Mouse (Mus musculus): ENCODE data around the gene Mark3. TPM values are rescaled to one million over a fixed set of nuclear protein-coding genes. Genes with fewer than 3 reads are reported as not detected.
"Not testable (repeated sequence)": the region's sequence is repeated elsewhere in the genome, so short reads cannot be mapped to it uniquely, and the experiment has no call there.

The Mark3 gene
- polyA plus RNA-seq, 1 experiment from 2014 or later = 9.2 TPM

DNA sequence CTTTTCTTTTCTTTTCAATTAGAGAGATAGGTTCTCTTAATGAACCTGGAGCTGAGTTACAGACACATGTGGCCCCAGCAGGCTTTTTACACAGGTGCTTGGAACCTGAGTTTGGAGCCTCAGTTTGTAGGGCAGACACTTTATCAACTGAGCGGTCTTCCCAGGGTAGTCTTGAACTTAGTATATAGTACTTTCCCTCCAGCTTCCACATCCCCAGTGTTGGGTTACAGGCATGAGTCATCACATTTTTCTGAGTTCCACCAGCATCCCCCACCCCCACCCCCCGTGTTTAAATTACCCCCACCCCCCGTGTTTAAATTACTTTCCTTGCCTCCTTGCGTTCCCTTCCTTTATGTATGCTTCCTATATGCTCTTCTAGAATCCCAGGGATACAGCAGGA, 19.0 kb upstream of the Mark3 start:
- H3K27ac ChIP-seq (ENCODE audit: low read length) = no peak overlapping the region
- H3K4me2 ChIP-seq (ENCODE audit: low read depth, low read length) = no peak overlapping the region
- no peaks in the 10 kb centered on the region for H3K9me3 ChIP-seq (replicated peaks; ENCODE audit: control insufficient read depth, low read length)
- H3K36me3 ChIP-seq (ENCODE audit: control insufficient read depth, insufficient read depth) = no peaks in the 10 kb centered on the region
- no peak overlapping the region for H3K4me3 ChIP-seq (ENCODE audit: low read depth, low read length)
- WGBS (ENCODE audit: insufficient replicate concordance) = 54% methylated on average over 4 of the region's 4 CpGs
- H3K9ac ChIP-seq (ENCODE audit: low read depth, low read length) = no peak overlapping the region
- peaks cover 36% of the 10 kb centered on the region for H3K4me1 ChIP-seq (ENCODE audit: control insufficient read depth, low read depth, low read length)
- no peak for ATAC-seq (ENCODE audit: low read depth)
- H3K27me3 ChIP-seq (ENCODE audit: control insufficient read depth, insufficient read depth, low read depth, low read length) = no peaks in the 10 kb centered on the region

GRCm38 (mm10) chr12:111555893-111556292, 18.4 kb upstream of the Mark3 start:
- H3K4me3 ChIP-seq (ENCODE audit: low read depth, low read length); H3K36me3 ChIP-seq (ENCODE audit: control insufficient read depth, insufficient read depth); H3K9me3 ChIP-seq (replicated peaks; ENCODE audit: control insufficient read depth, low read length); ATAC-seq (ENCODE audit: low read depth); H3K27me3 ChIP-seq (ENCODE audit: control insufficient read depth, insufficient read depth, low read depth, low read length); H3K9ac ChIP-seq (ENCODE audit: low read depth, low read length); H3K4me2 ChIP-seq (ENCODE audit: low read depth, low read length); H3K27ac ChIP-seq (ENCODE audit: low read length): not testable (repeated sequence)
- peaks cover 36% of the 10 kb centered on the region for H3K4me1 ChIP-seq (ENCODE audit: control insufficient read depth, low read depth, low read length)
- WGBS (ENCODE audit: insufficient replicate concordance) = 71% methylated on average over 5 of the region's 5 CpGs

- Histone ChIP-seq H3K27ac (ENCODE audit: low read length) (peak overlapping the region; percentile 41; the same call in 1 of the 2 replicates), H3K4me2 (ENCODE audit: low read depth, low read length) (no peak overlapping the region), H3K27me3 (ENCODE audit: control insufficient read depth, insufficient read depth, low read depth, low read length) (no peaks in the 10 kb centered on the region), H3K36me3 (ENCODE audit: control insufficient read depth, insufficient read depth) (no peaks in the 10 kb centered on the region), H3K4me1 (ENCODE audit: control insufficient read depth, low read depth, low read length) (peaks cover 36% of the 10 kb centered on the region), H3K9me3 (replicated peaks; ENCODE audit: control insufficient read depth, low read length) (no peaks in the 10 kb centered on the region), H3K4me3 (ENCODE audit: low read depth, low read length) (no peak overlapping the region), H3K9ac (ENCODE audit: low read depth, low read length) (no peak overlapping the region)
- no peak for ATAC-seq (ENCODE audit: low read depth)
- WGBS (ENCODE audit: insufficient replicate concordance) = 37% methylated on average over 6 of the region's 6 CpGs
Observed at GRCm38 (mm10) chr12:111557538-111557937, 16.8 kb upstream of the Mark3 start.

DNA sequence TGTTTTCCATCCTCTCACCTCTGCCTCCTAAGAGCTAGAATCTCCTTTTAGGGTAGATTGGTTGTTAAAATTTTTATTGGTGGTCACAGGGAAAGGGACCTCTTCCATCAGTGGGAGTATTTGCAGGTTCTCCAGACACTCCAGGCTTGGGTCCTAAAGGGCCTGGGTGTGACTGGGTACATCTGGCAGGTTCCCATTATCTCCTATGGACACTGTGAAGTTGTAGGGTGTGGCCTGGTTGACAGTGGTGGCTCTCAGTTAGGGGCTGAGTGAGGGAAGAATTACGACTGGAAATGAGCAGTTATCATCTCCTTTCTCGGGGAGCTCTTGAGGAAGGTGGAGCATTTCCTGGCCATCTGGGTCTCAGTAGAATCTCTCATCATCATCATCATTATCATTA, 15.7 kb upstream of the Mark3 start:
- H3K4me3 ChIP-seq (ENCODE audit: low read depth, low read length) = peak overlapping the region; percentile 20; the same call in 1 of the 2 replicates
- peaks cover 36% of the 10 kb centered on the region for H3K4me1 ChIP-seq (ENCODE audit: control insufficient read depth, low read depth, low read length)
- peak overlapping the region; percentile 92 for H3K27ac ChIP-seq (ENCODE audit: low read length)
- peak overlapping the region; percentile 47 for H3K9ac ChIP-seq (ENCODE audit: low read depth, low read length)
- no peaks in the 10 kb centered on the region for H3K9me3 ChIP-seq (replicated peaks; ENCODE audit: control insufficient read depth, low read length)
- peak; percentile 100 for ATAC-seq (ENCODE audit: low read depth)
- WGBS (ENCODE audit: insufficient replicate concordance) = 27% methylated on average over 2 of the region's 2 CpGs
- no peaks in the 10 kb centered on the region for H3K36me3 ChIP-seq (ENCODE audit: control insufficient read depth, insufficient read depth)
- peak overlapping the region; percentile 54 for H3K4me2 ChIP-seq (ENCODE audit: low read depth, low read length)
- H3K27me3 ChIP-seq (ENCODE audit: control insufficient read depth, insufficient read depth, low read depth, low read length) = no peaks in the 10 kb centered on the region

- Histone ChIP-seq H3K4me2 (ENCODE audit: low read depth, low read length) (peak overlapping the region; percentile 54), H3K4me1 (ENCODE audit: control insufficient read depth, low read depth, low read length) (peaks cover 36% of the 10 kb centered on the region), H3K27ac (ENCODE audit: low read length) (peak overlapping the region; percentile 51), H3K9me3 (replicated peaks; ENCODE audit: control insufficient read depth, low read length) (no peaks in the 10 kb centered on the region), H3K36me3 (ENCODE audit: control insufficient read depth, insufficient read depth) (no peaks in the 10 kb centered on the region), H3K27me3 (ENCODE audit: control insufficient read depth, insufficient read depth, low read depth, low read length) (no peaks in the 10 kb centered on the region), H3K4me3 (ENCODE audit: low read depth, low read length) (peak overlapping the region; percentile 36), H3K9ac (ENCODE audit: low read depth, low read length) (peak overlapping the region; percentile 40)
- no peak for ATAC-seq (ENCODE audit: low read depth)
- WGBS (ENCODE audit: insufficient replicate concordance) = 20% methylated on average over 18 of the region's 18 CpGs
Observed at GRCm38 (mm10) chr12:111559647-111560258, 14.6 kb upstream of the Mark3 start.

DNA sequence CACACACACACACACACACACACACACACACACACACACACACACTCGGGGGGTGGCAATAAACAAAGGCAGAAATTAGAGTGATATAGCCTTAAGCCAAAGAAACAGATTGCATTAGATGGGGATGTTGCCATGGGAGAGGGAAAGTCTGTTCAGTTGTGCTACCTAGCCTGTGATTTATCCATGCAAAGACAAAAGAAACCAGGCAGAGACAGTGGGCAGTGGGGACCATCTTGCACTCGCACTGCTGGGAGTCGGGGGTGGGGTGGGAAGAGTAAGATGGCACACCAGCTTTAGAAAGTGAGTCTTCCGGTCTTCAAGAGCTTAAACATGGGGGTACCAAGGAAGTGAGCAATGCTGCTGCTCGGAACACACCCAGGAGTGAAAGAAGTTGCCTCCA, 14.0 kb upstream of the Mark3 start:
- ATAC-seq (ENCODE audit: low read depth) = no peak
- Histone ChIP-seq H3K9ac (ENCODE audit: low read depth, low read length) (no peak overlapping the region), H3K4me1 (ENCODE audit: control insufficient read depth, low read depth, low read length) (peaks cover 36% of the 10 kb centered on the region), H3K27me3 (ENCODE audit: control insufficient read depth, insufficient read depth, low read depth, low read length) (no peaks in the 10 kb centered on the region), H3K27ac (ENCODE audit: low read length) (no peak overlapping the region), H3K36me3 (ENCODE audit: control insufficient read depth, insufficient read depth) (no peaks in the 10 kb centered on the region), H3K9me3 (replicated peaks; ENCODE audit: control insufficient read depth, low read length) (no peaks in the 10 kb centered on the region), H3K4me3 (ENCODE audit: low read depth, low read length) (no peak overlapping the region), H3K4me2 (ENCODE audit: low read depth, low read length) (no peak overlapping the region)
- WGBS (ENCODE audit: insufficient replicate concordance) = 67% methylated on average over 5 of the region's 5 CpGs

GRCm38 (mm10) chr12:111562276-111562814, 12.0 kb upstream of the Mark3 start:
- 63% methylated on average over 4 of the region's 4 CpGs for WGBS (ENCODE audit: insufficient replicate concordance)

GRCm38 (mm10) chr12:111563076-111563629, 11.2 kb upstream of the Mark3 start:
- 41% methylated on average over 5 of the region's 5 CpGs for WGBS (ENCODE audit: insufficient replicate concordance)
- Histone ChIP-seq H3K9me3 (replicated peaks; ENCODE audit: control insufficient read depth, low read length) (no peaks in the 10 kb centered on the region), H3K36me3 (ENCODE audit: control insufficient read depth, insufficient read depth) (no peaks in the 10 kb centered on the region), H3K27me3 (ENCODE audit: control insufficient read depth, insufficient read depth, low read depth, low read length) (no peaks in the 10 kb centered on the region), H3K4me1 (ENCODE audit: control insufficient read depth, low read depth, low read length) (peaks cover 18% of the 10 kb centered on the region), H3K4me2 (ENCODE audit: low read depth, low read length) (no peak overlapping the region), H3K9ac (ENCODE audit: low read depth, low read length) (no peak overlapping the region), H3K27ac (ENCODE audit: low read length) (no peak overlapping the region), H3K4me3 (ENCODE audit: low read depth, low read length) (no peak overlapping the region)
- no peak for ATAC-seq (ENCODE audit: low read depth)

More at GRCm38 (mm10) chr12:111562276-111562814, 12.0 kb upstream of the Mark3 start:
- no peak overlapping the region for H3K9ac ChIP-seq (ENCODE audit: low read depth, low read length)
- H3K27ac ChIP-seq (ENCODE audit: low read length) = no peak overlapping the region
- no peak for ATAC-seq (ENCODE audit: low read depth)
- no peaks in the 10 kb centered on the region for H3K36me3 ChIP-seq (ENCODE audit: control insufficient read depth, insufficient read depth)
- H3K9me3 ChIP-seq (replicated peaks; ENCODE audit: control insufficient read depth, low read length) = no peaks in the 10 kb centered on the region
- H3K4me2 ChIP-seq (ENCODE audit: low read depth, low read length) = no peak overlapping the region
- no peaks in the 10 kb centered on the region for H3K27me3 ChIP-seq (ENCODE audit: control insufficient read depth, insufficient read depth, low read depth, low read length)
- no peak overlapping the region for H3K4me3 ChIP-seq (ENCODE audit: low read depth, low read length)
- peaks cover 26% of the 10 kb centered on the region for H3K4me1 ChIP-seq (ENCODE audit: control insufficient read depth, low read depth, low read length)

DNA sequence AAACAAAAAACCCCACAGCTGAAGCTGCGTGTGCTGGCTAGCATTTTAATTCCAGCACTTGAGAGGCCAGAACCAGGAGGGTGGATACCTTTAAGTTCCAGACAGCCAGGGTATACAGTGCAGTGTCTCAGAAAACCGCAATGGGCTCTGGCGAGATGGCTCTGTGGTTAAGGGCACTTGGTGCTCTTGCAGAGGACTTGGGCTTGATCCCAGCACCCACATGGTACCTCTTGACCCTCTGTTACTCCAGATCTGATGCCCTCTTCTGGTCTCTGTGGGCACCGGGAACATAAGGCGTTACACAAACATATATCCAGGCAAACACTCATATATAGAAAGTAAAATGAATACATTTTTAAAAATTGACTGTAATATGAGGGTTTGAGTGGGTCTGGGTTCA, 9.0 kb upstream of the Mark3 start:
- Histone ChIP-seq H3K27me3 (ENCODE audit: control insufficient read depth, insufficient read depth, low read depth, low read length) (no peaks in the 10 kb centered on the region), H3K27ac (ENCODE audit: low read length) (no peak overlapping the region), H3K4me1 (ENCODE audit: control insufficient read depth, low read depth, low read length) (no peaks in the 10 kb centered on the region; the same call in none of the 2 replicates), H3K9ac (ENCODE audit: low read depth, low read length) (no peak overlapping the region), H3K4me2 (ENCODE audit: low read depth, low read length) (no peak overlapping the region), H3K36me3 (ENCODE audit: control insufficient read depth, insufficient read depth) (no peaks in the 10 kb centered on the region), H3K4me3 (ENCODE audit: low read depth, low read length) (no peak overlapping the region), H3K9me3 (replicated peaks; ENCODE audit: control insufficient read depth, low read length) (no peaks in the 10 kb centered on the region)
- 57% methylated on average over 5 of the region's 5 CpGs for WGBS (ENCODE audit: insufficient replicate concordance)
- no peak for ATAC-seq (ENCODE audit: low read depth)

Data from liver, embryonic 16.5 days (tissue).